Mouse (Mus musculus) WW6 (cell line): ENCODE measurements around the gene Zfp169.
"Not testable (repeated sequence)": the region's sequence is repeated elsewhere in the genome, so short reads cannot be mapped to it uniquely, and the experiment has no call there.

Experiments
- DNase-seq: peaks from one replicate; pipeline ENCODE4 v3.0.0-alpha.2; 2013; ENCODE audit warnings: low read depth, low spot score

The Zfp169 gene

DNA sequence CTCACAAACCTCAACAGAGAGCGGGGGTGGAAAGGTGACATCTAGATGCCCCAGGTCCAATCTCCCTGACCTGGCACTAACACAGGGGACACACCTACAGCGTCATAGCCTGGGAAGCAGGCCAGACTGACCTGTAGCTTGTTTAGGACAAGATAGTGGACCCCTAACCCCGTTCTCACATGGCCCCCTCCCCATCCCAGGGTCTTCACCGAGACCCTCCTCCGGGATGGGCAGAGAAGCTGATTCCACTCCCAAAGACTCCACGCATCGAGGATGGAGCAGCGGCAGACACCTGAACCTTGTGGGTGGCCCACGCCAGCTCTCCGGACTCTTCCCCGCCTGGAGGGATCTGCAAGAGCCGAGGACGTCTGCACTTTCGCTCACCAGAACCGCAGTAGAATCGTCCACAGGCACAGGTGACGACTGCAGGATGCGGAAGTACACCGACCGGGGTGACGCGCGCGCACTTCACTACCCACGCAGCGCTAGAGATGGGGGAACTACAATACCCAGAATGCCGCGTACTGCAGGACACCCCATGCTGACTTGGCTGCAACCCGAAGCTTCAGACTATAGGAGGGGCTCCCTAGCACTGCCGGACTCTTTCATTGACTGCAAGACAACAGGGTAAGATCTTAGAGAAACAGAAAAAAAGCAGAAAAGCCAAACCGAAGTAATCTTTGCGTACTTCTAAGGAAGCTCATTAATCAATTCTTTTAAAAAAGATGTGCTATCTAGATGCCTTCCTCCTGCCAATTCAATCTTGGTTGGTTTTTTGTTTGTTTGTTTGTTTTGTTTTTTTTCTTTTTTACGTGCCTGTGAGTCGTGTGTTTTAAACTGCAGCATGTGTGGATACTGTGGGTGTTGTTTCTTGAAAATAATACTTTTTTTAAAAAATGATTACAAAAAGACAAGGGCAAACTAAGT, at the start of gene Zfp169, which contains the start of gene A830005F24Rik:
Gene Zfp169, minus strand, starts transcription at position 449 of the 927 bp plus-strand sequence.
Gene A830005F24Rik, plus strand, starts transcription at position 568 of the 927 bp plus-strand sequence.
- DNase-seq, result peak; percentile 68

DNA sequence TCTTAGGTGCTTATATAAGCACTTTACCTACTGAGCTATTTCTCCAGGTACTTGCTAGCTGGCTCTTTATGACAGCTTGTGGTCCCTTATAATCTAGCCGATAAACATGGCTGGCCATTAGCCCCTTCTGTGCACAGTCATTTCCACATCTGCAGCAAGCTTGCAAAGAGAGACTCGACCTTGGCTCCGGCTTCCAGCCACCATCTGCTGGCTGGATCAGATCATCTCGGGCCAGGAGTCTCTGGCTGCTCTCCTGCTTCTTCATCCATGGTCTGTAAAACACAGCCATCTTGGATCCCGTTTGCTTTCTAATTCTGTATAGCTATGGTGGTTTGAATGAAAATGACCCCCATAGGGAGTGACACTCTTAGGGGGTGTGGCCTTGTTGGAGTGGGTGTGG, 49.1 kb upstream of the Zfp169 start:
- DNase-seq, result no peak

DNA sequence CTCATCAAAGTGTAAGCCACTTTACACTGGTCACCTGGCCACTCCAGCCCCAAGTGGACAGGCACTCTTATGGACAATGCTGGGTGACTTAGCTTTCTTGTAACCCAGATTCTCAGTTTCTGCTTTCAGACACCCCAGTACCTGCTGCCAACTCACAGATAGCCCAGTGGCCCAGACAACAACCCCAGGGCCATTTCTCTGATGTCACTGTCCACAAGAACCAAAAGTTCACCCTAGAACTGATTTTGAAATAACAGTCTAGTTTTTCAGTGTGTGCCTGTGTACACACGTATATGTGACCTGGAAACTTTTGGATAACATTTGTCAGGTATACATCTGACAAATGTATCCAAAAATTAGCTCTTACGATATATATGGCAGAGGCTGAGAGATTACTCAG, 48.2 kb upstream of the Zfp169 start:
- no peak for DNase-seq

DNA sequence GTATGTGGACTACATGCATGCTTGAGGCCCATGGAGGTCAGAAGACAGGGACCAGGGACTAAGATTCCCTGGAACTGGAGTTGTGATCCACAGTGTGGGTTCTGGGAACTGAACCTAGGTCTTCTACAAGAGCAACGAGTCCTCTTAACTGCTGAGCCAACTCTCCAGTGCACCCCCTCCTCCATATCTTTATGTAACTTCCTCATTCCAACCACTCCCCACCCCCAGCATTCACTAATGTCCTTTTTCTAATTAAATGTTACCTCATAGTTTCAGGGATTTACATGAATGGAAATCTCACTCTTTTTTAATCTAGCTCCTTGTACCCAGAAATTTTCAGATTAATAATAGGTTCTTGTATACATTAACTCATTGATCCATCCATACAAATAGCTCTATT, 42.7 kb upstream of the Zfp169 start:
- no peak for DNase-seq

DNA sequence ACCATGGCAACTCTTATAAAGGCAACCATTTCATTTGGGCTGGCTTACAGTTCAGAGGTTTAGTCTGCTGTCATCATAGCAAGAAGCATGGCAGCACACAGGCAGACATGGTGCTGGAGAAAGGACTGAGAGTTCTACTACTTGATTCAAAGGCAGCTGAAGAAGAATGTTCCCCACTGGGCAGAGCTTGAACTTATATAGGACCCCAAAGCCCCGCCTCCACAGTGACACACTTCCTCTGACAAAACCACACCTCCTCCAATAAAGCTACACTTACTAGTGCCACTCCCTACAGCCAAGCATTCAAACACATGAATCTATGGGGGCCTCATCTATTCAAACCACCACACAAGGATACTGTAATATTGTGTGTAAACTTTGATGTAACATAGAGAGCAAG, 41.3 kb upstream of the Zfp169 start:
- no peak for DNase-seq

DNA sequence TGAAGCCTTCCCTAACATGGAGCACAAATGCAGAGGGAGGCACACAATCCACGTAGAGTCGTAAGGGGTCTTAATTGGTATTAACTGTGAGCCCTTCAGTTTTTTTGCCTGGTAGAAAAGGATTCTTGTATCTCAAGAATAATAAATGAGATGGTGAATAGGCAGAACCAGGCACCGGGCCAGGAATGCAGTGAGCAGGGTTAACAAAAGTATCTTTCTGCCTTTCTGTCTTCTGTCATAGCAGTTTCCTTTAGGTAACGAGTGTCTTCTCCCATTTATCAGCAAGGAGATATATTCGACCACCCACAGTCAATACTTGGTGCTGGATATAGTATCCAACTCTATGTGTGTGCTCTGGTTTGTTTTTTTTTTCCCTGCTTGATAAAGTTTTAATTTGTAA, 40.3 kb upstream of the Zfp169 start:
- DNase-seq, result no peak

DNA sequence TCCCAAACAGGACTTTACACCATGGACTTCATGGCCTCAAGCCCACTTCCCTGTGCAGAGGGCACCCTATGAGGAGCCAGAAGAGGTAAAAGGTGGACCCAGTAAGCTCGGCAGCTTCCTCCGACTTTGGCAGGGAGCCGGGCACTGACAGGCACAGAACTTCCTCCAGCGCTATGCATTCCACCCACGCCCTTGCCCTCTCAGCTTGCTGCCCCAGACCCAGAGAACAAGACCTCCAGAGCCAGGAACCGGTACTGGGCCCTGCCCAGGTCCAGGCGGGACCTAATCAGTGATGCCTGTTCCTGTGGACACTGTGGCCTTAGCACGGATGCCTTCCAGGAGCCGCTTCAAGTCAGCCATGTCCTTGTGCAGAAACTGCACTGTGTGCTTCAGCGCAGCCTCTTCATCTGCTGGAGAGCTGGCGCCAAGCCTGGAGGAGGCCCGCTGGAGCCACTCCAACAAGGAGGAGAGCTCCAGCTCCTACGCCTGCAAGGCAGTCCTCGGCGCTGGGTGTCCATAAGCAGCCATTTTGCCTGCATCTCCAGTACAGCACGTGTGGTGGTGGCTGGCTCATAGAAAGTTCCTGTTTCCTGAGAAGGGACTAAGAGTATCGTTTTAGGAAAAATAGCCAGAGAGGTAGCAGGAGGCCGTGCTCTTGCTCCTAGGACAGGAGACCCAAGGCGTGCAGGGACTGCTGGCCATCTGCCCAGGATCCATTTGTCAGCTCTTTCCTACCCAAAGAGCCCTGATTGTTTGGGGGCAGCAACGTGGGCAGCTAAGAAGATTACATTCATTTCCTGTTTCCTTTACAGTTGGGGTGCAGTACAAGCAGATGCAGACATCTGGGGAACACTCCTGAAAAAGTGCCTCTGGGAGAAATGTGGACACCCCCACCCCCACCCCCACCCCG, 39.2 kb upstream of the Zfp169 start:
- no peak for DNase-seq

DNA sequence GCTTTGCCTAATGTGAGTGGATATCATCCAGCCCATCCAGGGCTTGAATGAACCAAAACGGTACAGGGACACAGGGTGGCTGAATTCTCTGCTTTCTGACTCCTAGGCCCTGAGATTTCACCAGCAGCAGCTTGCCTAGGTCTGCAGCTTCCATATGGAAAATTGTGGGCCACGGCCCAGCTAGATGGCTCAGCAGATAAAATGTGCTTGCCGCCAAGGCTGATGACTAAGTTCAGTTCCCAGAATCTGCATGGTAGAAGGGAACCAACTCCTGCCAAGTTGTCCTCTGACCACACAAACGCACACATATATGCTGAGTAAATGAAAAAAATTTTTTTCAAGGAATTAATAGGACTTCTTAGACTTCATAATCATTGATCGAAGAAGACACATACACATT, 35.0 kb upstream of the Zfp169 start:
- no peak for DNase-seq

DNA sequence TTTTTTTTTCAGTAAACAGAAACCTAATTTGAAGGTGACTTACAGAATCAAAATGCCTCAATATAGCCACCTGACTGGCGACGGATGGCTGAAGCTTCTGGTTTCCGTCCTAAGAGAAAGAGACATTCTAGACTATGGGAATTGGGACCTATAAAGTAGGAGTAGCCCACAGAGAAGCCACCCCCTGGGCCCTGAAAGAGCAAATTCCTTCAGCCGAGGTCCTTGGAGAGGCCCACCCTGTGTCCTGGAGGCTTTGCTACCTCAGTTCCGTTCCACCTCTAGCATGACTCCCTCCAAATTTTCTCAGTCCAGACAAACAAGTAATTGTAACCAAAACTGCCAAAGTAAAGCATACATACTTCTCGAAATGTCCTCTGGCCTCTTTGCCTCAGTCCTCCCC, 34.4 kb upstream of the Zfp169 start:
- no peak for DNase-seq

DNA sequence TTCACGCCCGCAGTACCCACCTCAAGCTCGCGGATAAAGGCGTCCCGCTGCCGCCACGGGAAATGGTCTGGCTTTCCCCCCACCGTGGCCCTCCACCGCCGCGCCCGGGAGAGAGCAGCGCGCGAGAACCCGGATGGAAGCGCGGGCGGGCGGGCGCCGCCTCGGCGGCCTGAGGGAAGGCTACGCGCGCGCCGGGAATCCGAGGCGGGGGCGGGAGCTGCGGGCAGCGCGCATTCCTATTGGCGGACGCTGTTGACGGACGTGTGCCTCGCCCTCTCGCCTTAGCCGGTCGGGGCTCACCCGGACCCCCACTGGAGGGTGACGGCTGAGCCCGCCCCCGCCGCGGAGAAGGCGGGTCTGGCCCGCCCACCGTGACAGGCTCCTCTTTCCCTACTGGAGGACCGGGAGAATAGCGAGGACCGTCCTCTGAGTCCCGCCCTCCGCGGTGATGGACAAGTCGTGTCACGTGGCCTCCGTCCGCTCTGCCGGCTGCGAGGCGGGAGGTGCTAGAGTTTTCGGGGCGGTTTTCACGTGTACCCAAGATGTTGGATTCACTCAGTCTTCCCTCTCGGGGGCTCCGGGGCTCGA, 33.2 kb upstream of the Zfp169 start:
- DNase-seq, result peak; percentile 97

DNA sequence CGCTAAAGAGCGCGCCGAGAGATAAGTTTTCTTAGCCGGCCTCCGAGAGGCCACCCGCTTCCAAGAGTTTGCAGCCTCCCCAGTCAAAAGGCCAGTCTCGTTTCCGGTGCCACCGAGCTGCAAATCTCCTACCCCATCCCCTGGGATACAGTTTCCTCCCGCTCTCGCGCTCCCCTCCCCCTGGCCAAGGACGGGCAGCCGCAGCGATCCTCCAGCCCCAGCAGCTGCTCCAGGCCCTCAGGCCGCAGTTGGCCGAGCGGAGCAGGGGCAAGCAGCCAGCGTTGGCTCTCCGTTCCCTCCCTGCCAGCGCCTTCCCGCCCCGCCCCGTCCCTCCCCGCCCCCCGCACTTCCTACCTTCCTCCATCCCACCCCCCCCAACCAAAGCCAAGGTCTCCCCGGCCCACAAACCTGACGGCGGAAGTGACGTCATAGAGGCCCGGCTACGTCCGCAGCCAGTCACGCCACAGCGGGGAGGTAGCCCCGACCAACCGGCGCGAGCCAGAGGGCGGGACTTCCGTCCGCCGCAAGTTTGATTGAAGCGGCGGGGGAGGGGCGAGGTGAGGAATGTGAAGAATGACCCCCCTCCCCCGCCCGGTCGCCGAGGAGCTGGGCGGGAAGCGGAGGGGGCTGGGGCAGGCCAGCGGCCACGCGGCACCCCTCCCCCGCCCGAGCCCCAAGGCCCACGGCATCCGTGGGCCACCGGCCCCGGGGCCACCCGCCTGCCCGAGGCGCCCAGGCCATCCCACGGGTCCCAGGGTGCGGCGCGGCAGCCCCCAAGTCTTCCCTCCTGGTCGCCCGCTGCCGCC, 32.4 kb upstream of the Zfp169 start:
- peak; percentile 95 for DNase-seq

DNA sequence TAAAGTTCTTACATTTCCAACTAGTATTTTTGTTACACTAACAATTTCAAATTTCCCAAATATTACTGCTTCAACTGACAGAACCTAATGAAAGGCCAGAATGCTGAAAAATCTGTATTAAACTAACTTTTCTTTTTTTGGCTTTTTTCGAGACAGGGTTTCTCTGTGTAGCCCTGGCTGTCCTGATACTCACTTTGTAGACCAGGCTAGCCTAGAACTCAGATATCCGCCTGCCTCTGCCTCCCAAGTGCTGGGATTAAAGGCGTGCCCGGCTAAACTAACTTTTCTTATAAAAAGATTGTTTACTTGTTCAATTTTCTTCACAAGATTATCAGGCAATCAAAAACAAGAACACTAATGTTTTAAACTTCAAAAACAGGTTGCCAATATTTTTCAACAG, 31.6 kb upstream of the Zfp169 start:
- DNase-seq, result no peak

DNA sequence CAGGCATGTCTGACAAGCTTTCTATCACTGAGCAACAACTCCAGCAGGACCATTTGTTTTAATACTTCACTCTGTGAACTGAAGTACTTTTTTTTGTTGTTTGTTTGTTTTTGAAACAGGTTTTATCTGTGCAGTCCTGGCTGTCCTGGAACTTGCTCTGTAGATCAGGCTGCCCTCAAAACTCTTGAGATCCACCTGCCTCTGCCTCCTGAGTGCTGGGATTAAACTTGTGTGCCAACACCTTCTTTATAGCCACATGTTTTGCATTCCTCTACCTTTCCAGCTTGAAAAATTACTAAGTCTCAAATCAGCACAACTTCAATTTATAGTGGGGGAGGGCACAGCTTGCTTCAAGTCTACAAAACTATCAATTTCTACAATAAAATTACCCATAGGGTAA, 31.1 kb upstream of the Zfp169 start:
- no peak for DNase-seq

DNA sequence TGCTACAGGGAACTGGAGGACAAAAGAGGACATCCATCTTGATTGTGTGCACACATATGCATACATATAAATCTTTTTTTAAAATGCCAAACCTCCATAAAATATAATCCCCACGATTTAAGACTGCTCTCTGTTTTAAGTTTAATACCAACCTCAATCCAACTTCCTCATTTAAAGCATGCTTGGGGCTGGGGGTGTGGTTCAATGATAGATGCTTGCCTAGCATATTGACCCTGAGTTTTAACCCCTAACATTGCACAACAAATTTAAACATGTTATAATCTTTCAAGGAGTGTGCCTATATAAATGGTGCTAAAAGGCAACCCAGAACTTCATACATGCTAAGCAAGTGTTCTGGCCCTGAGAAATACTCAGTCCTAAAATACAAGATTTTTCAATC, 27.2 kb upstream of the Zfp169 start:
- DNase-seq, result no peak

DNA sequence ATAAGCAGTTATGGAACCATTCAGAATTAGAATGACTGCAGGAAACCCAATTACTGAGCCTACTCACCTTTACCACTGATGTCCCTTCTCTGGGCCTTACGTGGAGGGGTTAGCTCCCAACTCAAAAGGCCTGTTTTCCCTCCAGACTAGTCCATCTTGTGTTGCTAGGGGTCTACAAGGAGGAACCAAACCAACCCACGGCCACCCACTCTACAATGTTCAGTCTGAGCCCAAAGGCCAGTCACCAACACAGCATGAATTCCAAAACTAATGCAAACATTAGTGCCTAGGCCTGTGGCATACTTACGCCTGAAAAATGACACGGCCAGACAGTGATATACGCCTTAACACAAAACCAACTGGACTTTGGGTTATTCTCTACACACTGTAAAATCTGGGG, 20.2 kb upstream of the Zfp169 start:
- no peak for DNase-seq

DNA sequence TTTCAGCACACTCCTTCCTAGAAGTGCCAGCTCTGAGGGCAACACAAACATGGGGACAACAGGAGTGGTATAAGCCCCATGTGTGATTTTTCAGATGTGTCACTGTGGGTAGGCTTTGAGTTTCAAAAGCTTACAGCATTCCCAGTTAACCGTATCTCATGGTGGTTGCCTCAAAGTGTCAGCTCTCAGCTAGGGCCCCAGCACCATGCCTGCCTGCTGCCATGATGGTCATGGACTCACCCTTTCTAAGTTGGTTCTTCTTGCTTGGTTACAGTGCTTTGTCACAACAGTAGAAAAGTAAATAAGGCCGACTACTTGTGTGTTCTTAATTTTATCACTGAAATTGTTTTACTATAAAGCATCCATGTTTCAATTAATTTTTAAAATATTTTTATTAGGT, 18.2 kb upstream of the Zfp169 start:
- DNase-seq, result no peak

DNA sequence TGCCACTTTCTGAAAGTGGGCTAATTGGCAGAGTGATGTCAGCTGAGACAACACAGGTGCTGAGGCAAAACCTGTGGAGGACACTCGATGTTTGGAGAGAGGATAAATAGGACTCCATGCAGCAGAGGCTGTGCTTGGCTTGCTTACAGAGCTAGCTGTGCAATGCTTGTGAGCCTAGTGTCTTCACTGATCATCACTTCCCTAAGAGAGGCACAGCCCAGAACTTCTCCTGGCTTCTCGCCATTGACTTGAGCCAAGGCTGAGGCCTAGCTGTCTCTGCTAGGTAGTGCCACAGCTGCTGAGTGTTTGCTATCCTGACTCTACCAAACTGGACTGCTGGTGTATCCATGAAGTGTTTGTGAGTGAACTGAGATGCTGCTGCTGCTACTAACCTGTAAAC, 17.4 kb upstream of the Zfp169 start:
- no peak for DNase-seq

DNA sequence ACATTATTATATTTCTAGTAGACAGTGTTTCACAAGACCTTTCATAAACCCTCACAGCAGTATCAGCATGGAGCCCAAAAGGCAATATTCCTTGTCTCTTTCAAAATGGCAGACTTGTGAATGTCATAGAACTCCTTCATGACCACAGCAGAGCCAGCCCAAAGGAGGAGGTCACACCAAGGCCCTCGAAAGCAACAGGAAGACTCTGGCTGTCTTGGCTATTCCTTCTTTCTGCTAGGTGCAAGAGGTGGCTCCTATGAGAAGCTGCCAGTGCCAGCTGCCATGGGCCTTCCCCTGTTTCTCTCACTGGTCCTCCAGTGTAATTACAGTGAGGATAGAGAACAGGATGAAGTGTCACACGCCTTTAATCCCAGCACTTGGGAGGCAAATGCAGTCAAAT, 15.8 kb upstream of the Zfp169 start:
- no peak for DNase-seq

DNA sequence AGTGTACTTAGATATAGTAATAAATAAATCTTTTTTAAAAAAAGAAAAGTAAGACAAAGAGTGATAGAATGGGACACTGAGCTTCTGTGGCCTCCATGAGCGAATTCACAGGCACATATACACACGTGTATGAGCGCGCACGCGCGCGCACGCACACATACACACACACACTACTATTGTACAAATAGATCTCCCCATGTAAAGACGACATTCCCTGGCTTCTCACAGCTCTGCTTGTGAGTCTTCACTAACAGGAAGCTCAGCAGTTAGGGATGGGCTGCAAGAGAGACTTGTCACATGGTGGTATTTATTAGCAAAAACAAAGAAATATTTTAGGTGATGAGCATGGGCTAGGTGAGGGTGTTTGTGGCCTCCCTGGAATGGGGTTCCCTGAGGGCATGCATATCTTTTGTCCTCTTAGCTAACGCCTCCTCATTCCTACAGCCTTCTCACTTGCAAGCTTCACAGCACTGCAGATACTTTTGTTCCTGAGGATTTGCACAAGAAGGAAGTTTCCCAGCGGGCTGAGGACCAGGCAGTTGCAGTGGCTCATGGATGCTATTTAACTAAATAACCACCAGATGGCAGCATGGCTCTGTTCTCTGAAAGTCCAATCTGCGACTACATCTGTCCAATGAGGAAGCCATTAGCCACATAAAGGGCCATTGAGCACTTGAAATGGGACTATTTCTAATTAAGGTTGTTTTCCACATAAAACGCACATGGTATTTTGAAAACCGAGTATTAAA, 15.0 kb upstream of the Zfp169 start:
- DNase-seq, result peak; percentile 71

DNA sequence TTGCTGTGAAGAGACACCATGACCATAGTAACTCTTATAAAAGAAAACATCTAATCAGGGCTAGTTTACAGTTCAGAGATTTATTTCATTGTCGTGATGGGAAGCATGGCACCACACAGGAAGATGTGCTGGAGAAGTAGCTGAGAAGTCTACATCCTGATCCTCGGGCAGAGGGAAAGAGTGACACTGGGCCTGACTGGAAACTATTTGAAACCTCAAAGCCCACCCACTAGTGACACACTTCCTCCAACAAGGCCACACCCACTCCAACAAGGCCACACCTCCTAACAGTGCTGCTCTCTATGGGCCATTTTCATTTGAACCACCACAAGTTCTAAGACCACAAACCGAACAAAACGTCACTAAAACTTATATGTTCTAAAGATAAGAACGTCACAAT, 12.5 kb upstream of the Zfp169 start:
- DNase-seq, result no peak

DNA sequence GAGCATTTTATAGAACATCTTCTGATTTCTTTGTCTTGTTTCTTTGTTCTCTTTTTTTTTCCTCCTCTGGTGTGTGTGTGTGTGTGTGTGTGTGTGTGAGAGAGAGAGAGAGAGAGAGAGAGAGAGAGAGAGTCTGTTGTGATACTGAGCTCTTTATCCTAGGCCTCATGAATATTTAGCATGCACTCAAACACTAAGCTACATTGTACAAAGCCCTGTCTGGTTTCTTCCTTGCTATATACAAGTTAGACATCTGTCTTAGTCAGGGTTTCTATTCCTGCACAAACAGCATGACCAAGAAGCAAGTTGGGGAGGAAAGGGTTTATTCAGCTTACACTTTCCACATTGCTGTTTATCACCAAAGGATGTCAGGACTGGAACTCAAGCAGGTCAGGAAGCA, 5.9 kb upstream of the Zfp169 start:
- DNase-seq, result not testable (repeated sequence)
